Mouse (Mus musculus) mouse trophoblast stem cell (cell line): Measurements from ENCODE around the gene Vps52.

ENCODE experiments used
- in situ Hi-C, 2 experiments: fragments of 300-500 bp; cut with MseI, MboI; formaldehyde crosslinking; loops; 2 replicates in 1 of 2; 3 replicates in 1 of 2; pipeline ENCODE4 v1.15.1; 2025

Gene Vps52

DNA sequence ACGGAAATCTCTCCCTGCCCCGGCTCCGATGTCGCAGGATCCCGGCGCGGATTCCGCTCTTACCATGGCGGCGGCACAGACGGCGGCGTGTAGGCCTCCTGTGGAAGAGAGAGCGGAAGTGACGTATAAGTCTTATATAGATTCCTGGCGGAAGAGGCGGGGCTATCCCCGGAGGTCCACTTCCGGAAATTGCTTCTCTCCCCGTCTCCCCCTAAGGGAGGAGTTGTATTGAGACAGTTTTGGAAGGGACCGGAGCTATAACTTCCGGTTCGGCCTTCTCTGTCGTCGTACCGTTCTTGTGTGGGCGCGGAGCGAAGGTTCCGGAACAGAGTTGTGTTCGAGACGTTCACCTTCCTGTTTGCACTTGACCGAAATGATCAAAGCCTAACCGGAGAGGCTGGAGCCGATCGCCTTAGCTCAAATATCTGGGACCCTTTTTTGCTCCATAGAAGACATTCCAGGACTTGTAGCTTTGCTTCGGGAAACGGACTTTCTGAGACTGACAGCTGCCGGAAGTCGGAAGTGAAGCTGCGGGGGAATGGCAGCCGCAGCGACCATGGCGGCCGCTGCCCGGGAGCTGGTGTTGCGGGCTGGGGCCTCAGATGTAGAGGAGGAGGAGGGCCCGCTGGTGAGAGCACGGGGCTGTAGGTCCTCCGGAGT is at the start of gene Vps52, which contains the start of gene Rps18:
Gene Vps52, plus strand, starts transcription at position 258 of the 660 bp plus-strand sequence.
Gene Rps18, minus strand, starts transcription at position 447 of the 660 bp plus-strand sequence.
- in situ Hi-C loops: loop anchor here in 1 of 2 experiments (25.0 kb wide), 1 partner anchor 1682 kb away; the partner anchor contains the start of genes Gm9573 and Mucl3

GRCm38 (mm10) chr17:33908331-33909076 is 47.1 kb upstream of the Vps52 start:
- in situ Hi-C loops: no loop called here

DNA sequence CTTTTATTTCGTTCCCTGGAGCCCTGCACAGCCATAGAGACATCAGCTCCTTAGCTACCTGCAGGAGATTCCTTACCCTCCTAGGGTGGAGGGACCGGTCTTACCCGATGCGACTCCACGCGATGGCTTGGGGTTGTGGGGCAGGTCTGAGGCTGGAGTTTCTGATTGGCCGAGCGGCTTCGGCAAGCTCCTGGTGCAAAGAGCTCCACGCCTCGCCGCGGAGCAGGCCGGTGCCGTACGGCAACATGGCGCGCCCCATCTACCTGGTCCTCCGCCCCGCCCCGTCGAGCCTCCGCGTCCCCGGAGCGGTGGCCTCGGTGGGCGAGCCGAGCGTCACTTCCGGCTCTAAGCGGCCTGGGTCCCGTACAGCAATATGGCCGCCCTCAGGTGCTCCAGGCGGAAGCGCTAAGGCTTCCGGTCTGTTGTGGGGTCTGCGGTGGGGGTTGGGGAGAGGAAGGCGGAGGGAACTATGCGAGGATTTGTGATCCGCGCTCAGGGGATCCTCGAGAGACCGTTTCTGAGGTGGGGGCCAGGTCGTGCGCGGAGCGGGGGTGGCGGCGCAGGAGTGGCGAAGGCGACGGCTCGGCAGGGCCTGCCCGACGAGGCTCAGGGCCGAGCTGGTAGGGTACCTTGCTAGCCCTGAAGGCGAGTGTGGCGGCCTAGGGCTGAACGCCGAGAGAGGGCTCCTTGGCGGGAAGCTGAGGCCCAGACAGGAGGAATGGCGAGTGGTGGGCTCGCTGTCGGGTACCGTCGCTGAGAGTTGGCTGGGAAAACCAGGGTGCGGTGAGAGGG is 46.3 kb upstream of the Vps52 start, which contains the start of gene Daxx:
Gene Daxx, plus strand, starts transcription at position 338 of the 792 bp plus-strand sequence.
- in situ Hi-C loops: no loop called here

- in situ Hi-C loops: no loop called here
These were observed 45.8 kb upstream of the Vps52 start for GRCm38 (mm10) chr17:33909869-33910250.

DNA sequence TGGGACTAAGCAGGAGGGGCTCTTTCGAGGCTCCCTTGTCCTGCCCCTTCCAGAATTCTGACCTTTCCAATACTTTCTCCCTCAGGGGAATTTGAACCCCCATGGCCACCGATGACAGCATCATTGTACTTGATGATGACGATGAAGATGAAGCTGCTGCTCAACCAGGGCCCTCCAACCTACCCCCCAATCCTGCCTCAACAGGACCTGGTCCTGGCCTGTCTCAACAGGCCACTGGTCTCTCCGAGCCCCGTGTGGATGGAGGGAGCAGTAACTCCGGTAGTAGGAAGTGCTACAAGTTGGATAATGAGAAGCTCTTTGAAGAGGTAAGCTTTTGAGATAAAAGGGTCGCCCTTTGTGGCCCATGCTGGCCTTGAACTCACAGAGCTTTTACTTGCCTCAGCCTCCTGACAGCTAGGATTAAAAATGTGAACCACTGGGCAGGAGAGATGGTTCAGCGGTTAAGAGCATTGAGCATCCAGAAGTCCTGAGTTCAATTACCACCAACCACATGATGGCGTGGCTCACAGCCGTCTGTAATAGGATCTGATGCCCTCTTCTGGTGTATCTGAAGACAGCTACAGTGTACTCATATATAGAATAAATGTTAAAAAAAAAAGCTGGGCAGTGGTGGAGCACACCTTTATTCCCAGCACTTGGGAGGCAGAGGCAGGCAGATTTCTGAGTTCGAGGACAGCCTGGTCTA is 45.1 kb upstream of the Vps52 start:
- in situ Hi-C loops: no loop called here

- in situ Hi-C loops: no loop called here
These were observed 44.4 kb upstream of the Vps52 start for GRCm38 (mm10) chr17:33911052-33911812.

GRCm38 (mm10) chr17:33911813-33912414 is 43.7 kb upstream of the Vps52 start:
- in situ Hi-C loops: no loop called here

DNA sequence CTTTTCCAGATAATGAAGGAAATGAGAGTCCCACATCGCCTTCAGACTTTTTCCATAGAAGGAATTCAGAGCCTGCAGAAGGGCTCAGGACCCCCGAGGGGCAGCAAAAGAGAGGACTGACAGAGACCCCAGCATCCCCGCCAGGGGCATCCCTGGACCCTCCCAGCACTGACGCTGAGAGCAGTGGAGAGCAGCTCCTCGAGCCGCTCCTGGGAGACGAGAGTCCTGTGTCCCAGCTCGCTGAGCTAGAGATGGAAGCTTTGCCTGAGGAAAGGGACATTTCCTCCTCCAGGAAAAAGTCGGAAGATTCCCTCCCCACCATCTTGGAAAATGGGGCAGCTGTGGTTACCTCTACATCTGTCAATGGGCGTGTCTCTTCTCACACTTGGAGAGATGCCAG is 42.3 kb upstream of the Vps52 start:
- in situ Hi-C loops: no loop called here

GRCm38 (mm10) chr17:33913905-33914304 is 41.7 kb upstream of the Vps52 start:
- in situ Hi-C loops: no loop called here

DNA sequence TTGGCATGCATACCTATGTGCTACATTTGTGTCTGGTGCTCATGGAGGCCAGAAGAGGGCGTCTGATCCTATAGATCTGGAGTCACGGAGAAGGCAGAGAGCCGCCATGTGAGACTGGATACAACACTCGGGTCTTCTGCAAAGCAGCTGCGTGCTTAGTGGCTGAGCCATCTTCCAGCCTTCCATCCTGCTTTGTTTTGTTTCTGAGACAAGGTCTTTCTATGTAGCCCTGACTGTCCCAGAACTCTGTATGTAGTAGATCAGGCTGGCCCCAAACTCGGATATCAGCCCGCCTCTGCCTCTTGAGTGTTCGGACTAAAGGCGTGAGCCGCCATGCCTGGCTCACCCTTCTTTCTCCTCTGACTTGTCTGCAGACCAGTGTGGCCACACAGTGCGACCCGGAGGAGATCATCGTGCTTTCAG is 40.6 kb upstream of the Vps52 start:
- in situ Hi-C loops: no loop called here

DNA sequence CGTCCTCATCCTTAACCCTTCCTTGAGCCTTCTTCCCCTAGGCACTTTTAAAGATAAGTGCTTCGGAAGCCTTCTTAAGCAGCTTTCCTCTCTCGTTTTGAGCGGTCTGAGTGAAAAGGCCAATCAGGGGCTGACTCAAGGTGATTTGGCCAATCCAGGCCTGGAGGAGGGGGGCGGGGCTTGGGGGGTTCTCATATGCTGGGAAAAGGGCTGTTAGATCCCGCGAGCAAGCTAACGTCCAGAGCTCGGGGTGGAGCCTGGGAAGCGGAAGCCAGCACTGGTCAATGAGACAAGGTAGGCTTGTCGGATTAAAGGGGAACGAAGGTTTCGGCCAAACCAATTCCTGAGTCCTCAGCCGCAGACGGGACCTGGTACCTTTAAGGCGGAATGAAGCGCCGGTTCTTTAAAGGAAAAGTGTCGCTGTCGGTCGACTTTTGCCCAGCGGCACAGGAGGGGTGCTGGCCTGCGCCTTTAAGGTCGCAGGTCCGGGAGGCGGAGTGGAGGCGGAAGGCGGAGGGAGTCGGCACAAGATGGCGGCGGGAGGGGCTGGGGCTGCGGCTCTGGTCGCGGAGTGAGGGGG is 39.9 kb upstream of the Vps52 start, which contains the start of the genes Tapbp and Zbtb22:
Gene Tapbp, plus strand, starts transcription at position 229 of the 580 bp plus-strand sequence.
Gene Zbtb22, plus strand, starts transcription at position 234 of the 580 bp plus-strand sequence.
- in situ Hi-C loops: no loop called here

DNA sequence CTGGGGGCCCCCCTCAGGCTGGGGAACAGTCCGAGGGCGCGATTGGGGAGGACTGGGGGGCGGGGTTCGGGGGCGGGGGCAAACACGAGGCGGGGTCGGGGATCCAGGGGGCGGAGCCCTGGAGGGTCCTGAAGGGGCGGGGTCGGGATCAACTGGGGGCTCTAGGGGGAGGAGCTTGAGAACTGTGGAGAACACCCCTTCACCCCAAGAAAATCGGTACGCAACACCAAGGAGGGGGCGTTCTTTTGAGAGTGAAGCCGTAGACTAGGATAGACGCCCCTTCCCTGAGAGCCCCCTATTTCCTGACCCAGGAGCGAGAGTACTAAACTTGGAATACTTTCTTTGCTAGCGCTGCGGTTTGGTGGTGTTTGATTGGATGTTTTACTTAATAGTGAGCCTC is 39.3 kb upstream of the Vps52 start:
- in situ Hi-C loops: no loop called here

GRCm38 (mm10) chr17:33916847-33917655 is 38.6 kb upstream of the Vps52 start:
- in situ Hi-C loops: no loop called here

DNA sequence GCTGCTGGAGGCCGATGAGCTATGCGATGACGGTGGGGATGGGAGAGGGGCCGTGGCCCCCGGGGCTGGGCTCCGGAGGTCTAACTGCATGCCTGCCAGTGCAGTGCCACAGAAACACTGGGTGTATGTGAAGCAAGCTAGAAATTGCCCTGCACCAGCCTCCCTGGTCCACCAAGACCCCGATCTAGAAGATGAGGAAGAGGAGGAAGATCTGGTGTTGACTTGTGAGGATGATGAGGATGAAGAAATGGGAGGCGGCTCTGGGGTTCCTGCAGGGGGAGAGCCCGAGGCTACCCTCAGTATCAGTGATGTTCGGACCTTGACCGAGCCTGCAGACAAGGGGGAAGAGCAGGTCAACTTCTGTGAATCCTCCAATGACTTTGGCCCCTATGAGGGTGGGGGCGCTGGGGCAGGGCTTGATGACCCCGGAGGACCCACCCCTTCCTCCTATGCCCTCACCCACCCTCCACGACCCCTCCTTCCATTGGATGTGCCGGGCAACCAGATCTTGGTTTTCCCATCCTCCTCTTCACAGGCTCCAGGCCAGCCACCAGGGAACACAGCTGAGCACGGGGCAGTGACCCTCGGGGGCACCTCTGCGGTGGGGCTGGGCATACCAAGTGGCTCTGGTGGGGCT is 37.8 kb upstream of the Vps52 start:
- in situ Hi-C loops: no loop called here

DNA sequence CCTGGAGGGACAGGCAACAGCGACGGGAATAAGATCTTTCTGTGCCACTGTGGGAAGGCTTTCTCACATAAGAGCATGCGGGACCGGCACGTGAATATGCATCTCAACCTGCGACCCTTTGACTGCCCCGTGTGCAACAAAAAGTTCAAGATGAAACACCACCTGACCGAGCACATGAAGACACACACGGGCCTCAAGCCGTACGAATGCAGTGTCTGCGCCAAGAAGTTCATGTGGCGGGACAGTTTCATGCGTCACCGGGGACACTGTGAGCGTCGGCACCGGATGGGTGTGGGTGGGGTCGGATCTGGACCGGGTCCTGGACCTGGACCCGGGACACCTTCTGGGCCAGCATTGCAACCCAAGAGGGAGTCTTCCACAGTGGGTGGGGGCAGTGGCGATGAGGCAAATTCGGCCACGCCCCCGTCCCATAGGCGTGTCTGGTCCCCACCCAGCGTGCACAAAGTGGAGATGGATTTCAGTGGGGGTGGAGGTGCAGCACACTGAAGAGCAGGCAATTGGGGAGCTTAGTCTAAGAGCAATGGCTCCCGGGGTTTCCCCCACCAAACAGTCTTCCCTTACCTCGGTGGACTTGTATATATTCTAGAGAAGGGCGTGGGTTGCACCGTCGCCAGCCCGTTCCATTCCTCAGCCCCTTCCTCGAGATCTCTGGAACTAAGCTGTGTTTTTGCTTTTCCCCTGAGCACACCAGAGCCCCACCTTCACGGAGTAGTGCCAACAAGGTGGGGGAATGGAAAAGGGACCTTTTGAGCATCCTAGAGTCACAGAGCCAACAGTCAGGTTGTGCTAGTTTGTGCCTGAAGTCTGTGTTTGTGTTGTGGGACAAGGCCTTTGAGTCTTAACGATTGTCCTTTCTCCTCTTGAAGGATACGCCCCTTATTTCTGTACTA is 37.1 kb upstream of the Vps52 start:
- in situ Hi-C loops: no loop called here

DNA sequence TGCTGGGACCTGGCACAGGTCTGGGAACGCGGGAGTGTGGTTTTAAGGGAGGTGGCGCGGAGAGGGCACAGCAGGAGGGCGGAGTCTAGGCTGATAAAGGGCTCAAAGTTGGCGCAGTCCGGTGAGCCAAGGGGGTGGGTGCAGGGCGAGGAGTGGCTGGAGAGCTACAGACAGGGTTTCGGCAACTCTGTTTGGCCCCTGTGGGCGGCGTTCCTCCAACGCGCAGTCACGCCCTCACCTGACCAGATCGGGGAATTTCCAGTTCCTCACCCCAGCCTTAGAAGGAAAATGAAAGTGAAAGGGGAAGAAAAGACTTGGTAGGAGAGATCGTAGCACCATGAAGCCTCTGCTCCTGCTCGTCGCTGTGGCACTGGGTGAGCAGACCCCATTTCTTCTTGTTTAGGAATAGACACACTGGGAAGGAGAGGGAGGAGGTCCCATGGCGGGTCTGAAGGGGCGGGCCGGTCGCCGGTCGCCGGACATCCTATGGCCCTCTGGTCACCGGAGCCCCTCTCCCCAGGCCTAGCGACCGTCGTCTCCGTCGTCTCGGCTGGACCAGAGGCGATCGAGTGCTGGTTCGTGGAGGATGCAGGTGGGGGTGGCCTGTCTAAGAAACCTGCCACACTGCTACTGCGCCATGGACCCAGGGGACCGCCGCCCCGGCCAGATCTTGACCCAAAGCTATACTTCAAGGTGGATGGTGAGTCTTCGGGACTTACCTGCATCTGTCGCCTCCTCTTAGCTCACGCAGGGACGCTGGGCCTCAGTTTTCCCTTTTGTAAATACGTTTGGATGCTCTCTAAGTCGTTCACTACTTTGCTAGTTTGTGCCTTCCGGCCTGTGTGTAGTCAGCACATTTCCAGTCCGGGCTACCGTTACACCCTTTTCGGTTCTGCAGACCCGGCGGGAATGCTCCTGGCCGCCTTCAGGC is 36.0 kb upstream of the Vps52 start:
- in situ Hi-C loops: no loop called here
